Mouse (Mus musculus): ENCODE results near the gene Akain1.

DNA sequence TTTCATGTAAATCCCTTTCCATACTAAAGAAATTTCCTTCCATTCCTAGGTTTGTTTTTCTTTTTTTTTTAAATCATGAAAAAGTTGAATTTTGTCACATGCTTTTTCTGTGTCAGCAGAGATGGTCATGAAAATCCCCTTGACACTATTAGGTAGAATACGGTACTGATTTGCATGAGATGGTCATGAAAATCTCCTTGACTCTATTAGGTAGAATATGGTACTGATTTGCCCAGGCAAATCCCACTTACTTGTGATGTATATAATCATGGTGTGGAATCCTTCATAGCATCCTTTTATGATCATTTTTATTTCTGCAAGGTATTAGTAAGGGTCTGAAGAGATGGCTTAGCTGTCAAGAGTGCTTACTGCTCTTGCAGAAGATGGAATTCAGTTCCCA, 17.5 kb upstream of the Akain1 start:
- TF ChIP-seq CTCF (IDR thresholded peaks at IDR 0.05; ENCODE audit: extremely low read depth, insufficient read depth, insufficient read length, insufficient replicate concordance) (no peak), POLR2A (IDR thresholded peaks at IDR 0.05; ENCODE audit: low read depth, low read length) (no peak)

All from spleen, adult 2 months (tissue).